ENCODE assay signal across 8 mouse cellular contexts in genomic region chr11:6405591-6406081, GRCm38 (mm10). TPM values are rescaled to one million over a fixed set of nuclear protein-coding genes. Genes with fewer than 3 reads are reported as not detected.
A peak's percentile ranks its signal among the peaks of the same experiment; 100 is the strongest.
DNase-seq lines count a peak whose midpoint lies in the region; ATAC-seq lines count a peak whose summit lies in the region.
"Had no signal": no experiment of that assay in that cellular context is flagged by ENCODE, and none has a peak within 500 bp of the region (broad histone marks: within the 10 kb centered on the region; RNA-seq: fewer than 3 reads in every experiment).

No protein-coding gene starts in this region.

- no peaks in the 10 kb centered on the region for H3K27me3 ChIP-seq in embryonic facial prominence, embryonic 13.5 days
- no peaks in the 10 kb centered on the region for H3K27me3 ChIP-seq in heart, embryonic 15.5 days
- no peaks in the 10 kb centered on the region for H3K27me3 ChIP-seq in stomach, embryonic 16.5 days (ENCODE audit: control insufficient read depth, insufficient read depth, low read length)
- H3K27me3 ChIP-seq: liver, embryonic 15.5 days had no signal

- WGBS in embryonic facial prominence, embryonic 13.5 days = 54% methylated on average over 4 of the region's 4 CpGs
- 64% methylated on average over 4 of the region's 4 CpGs for WGBS in heart, embryonic 15.5 days
- WGBS in stomach, embryonic 16.5 days = 37% methylated on average over 4 of the region's 4 CpGs

- peak; percentile 25 for DNase-seq in ovary, postnatal 10 days (ENCODE audit: low spot score)
- DNase-seq in ovary, adult 18-20 months (ENCODE audit: low spot score) = no peak
- peak; percentile 79 for DNase-seq in kidney, postnatal 10 days

- ATAC-seq in embryonic facial prominence, embryonic 13.5 days (ENCODE audit: insufficient number of reproducible peaks, insufficient read depth, low FRiP score, low TSS enrichment, low read depth) = no peak
- no peak for ATAC-seq in heart, embryonic 15.5 days (replicated peaks; ENCODE audit: insufficient number of reproducible peaks, insufficient read depth, low FRiP score, low read depth)
- peak; percentile 38; the same call in 1 of the 2 replicates for ATAC-seq in stomach, embryonic 16.5 days (ENCODE audit: insufficient read depth, low FRiP score)
- ATAC-seq in inflammation-experienced regulatory T-cells, adult 6 months = no peak

- peak overlapping the region; percentile 58 for H3K9ac ChIP-seq in embryonic facial prominence, embryonic 13.5 days
- H3K9ac ChIP-seq in heart, embryonic 15.5 days = peak overlapping the region; percentile 46; the same call in 1 of the 2 replicates
- H3K9ac ChIP-seq in stomach, embryonic 16.5 days (ENCODE audit: low read length) = peak overlapping the region; percentile 38; the same call in 1 of the 2 replicates
- H3K9ac ChIP-seq: liver, embryonic 15.5 days had no signal

- peaks cover 50% of the 10 kb centered on the region for H3K36me3 ChIP-seq in embryonic facial prominence, embryonic 13.5 days
- H3K36me3 ChIP-seq in heart, embryonic 15.5 days = peaks cover 39% of the 10 kb centered on the region
- peaks cover 11% of the 10 kb centered on the region; the same call in 1 of the 2 replicates for H3K36me3 ChIP-seq in stomach, embryonic 16.5 days (ENCODE audit: control insufficient read depth, insufficient read depth, low read length)

- no peak overlapping the region; the same call in 1 of the 2 replicates for H3K4me2 ChIP-seq in embryonic facial prominence, embryonic 13.5 days
- no peak overlapping the region for H3K4me2 ChIP-seq in heart, embryonic 15.5 days
- no peak overlapping the region for H3K4me2 ChIP-seq in stomach, embryonic 16.5 days (ENCODE audit: low read depth, low read length)
- H3K4me2 ChIP-seq: liver, embryonic 15.5 days had no signal

- H3K4me1 ChIP-seq in embryonic facial prominence, embryonic 13.5 days = peaks cover 33% of the 10 kb centered on the region
- peaks cover 38% of the 10 kb centered on the region for H3K4me1 ChIP-seq in heart, embryonic 15.5 days (replicated peaks)
- H3K4me1 ChIP-seq in stomach, embryonic 16.5 days (ENCODE audit: control insufficient read depth, insufficient read depth, low read length) = peaks cover 34% of the 10 kb centered on the region

- H3K27ac ChIP-seq in embryonic facial prominence, embryonic 13.5 days = peak overlapping the region; percentile 93
- peak overlapping the region; percentile 91 for H3K27ac ChIP-seq in heart, embryonic 15.5 days
- H3K27ac ChIP-seq in stomach, embryonic 16.5 days (ENCODE audit: low read length) = peak overlapping the region; percentile 95
- H3K27ac ChIP-seq: liver, embryonic 15.5 days had no signal

- no peaks in the 10 kb centered on the region for H3K9me3 ChIP-seq in embryonic facial prominence, embryonic 13.5 days
- no peaks in the 10 kb centered on the region for H3K9me3 ChIP-seq in heart, embryonic 15.5 days (replicated peaks)
- H3K9me3 ChIP-seq in stomach, embryonic 16.5 days (replicated peaks; ENCODE audit: control insufficient read depth, low read length) = no peaks in the 10 kb centered on the region
- H3K9me3 ChIP-seq: liver, embryonic 15.5 days had no signal

- no peak overlapping the region for H3K4me3 ChIP-seq in embryonic facial prominence, embryonic 13.5 days
- no peak overlapping the region for H3K4me3 ChIP-seq in heart, embryonic 15.5 days
- H3K4me3 ChIP-seq in stomach, embryonic 16.5 days (replicated peaks; ENCODE audit: low read length) = no peak overlapping the region
- H3K4me3 ChIP-seq: liver, embryonic 15.5 days had no signal

RNA-seq across cellular contexts. Expression of gene Ppia, which starts 9.6 kb away (rescaled TPM):
- polyA plus RNA-seq in embryonic facial prominence, embryonic 13.5 days (2015; fragmentation: Nextera tagmentation; extraction: Ambion mirVana) = 5,258 and 5,388 TPM in 2 replicates
- 3,680 and 4,098 TPM in 2 replicates for polyA plus RNA-seq in heart, embryonic 15.5 days (2015; fragmentation: Nextera tagmentation; extraction: Ambion mirVana)
- 4,720 and 4,955 TPM in 2 replicates for polyA plus RNA-seq in stomach, embryonic 16.5 days (2015; fragmentation: Nextera tagmentation; extraction: Ambion mirVana)
- polyA plus RNA-seq in inflammation-experienced regulatory T-cells, adult 6 months (2017; shearing (Covaris generic)) = 1,000 to 10,000 TPM; 2,486 to 3,282 (median 2,929) TPM

RNA-seq across cellular contexts. Expression of gene Zmiz2, which starts 16.8 kb away (rescaled TPM):
- polyA plus RNA-seq in embryonic facial prominence, embryonic 13.5 days (2015; fragmentation: Nextera tagmentation; extraction: Ambion mirVana) = 11.2 and 12.4 TPM in 2 replicates
- 6.6 and 8.2 TPM in 2 replicates for polyA plus RNA-seq in heart, embryonic 15.5 days (2015; fragmentation: Nextera tagmentation; extraction: Ambion mirVana)
- 9.8 and 10.2 TPM in 2 replicates for polyA plus RNA-seq in stomach, embryonic 16.5 days (2015; fragmentation: Nextera tagmentation; extraction: Ambion mirVana)
- polyA plus RNA-seq in inflammation-experienced regulatory T-cells, adult 6 months (2017; shearing (Covaris generic)) = 10 to 100 TPM; 40.6 to 60.2 (median 44.9) TPM

RNA-seq across cellular contexts. Expression of gene H2afv, which starts 38.6 kb away (rescaled TPM):
- 656 and 746 TPM in 2 replicates for polyA plus RNA-seq in embryonic facial prominence, embryonic 13.5 days (2015; fragmentation: Nextera tagmentation; extraction: Ambion mirVana)
- polyA plus RNA-seq in heart, embryonic 15.5 days (2015; fragmentation: Nextera tagmentation; extraction: Ambion mirVana) = 318 and 327 TPM in 2 replicates
- polyA plus RNA-seq in stomach, embryonic 16.5 days (2015; fragmentation: Nextera tagmentation; extraction: Ambion mirVana) = 357 and 363 TPM in 2 replicates
- 100 to 1,000 TPM; 131 to 311 (median 156) TPM for polyA plus RNA-seq in inflammation-experienced regulatory T-cells, adult 6 months (2017; shearing (Covaris generic))
